Mouse (Mus musculus) adrenal gland (tissue): ENCODE measurements around the gene Top3a.

Experiments
- intact Hi-C: fragments of 180-260 bp; cut with DNase I; formaldehyde crosslinking; loops from one replicate; pipeline ENCODE4 v1.15.1; 2025

Top3a gene

DNA sequence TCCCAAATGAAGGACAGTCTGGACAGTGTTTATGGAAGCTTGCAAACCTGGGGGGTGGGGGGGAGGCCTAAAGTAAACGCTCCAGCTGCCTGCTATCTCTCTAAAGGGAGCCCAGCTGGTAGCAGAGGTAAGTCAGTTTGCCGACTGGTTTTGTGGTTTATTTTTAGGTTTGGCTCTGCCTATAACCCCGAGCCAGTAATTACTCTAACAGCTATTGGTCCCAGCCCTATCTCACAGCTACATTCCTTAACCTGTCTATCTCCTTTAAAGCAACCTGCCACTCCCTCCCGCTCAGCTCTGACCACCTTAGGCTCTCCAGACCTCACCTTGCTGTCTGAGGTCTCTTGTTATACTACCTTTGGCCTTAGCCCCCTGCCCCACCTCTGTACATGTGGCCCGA lies 57.9 kb downstream of the Top3a start:
- intact Hi-C loops: no loop called here

DNA sequence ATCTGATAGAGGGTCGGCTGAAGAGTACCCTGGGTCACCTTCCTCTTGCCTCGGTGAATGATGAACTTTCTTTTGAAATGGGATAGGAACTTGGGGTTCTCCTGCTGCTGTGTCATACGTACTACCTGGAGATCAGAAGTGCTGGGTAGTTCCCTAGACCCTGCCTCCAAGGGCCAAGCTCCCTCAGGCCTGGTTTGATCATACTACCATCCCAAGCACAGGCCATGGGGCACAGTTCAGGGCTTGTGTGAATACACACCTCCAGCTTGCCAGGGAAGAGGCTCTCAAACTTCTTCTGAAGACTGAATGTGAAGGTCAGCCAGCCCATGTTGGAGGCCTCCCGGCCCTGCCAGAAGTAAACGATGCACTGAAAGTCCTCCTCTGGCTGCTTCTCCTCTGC lies 61.3 kb downstream of the Top3a start:
- intact Hi-C loops: no loop called here

DNA sequence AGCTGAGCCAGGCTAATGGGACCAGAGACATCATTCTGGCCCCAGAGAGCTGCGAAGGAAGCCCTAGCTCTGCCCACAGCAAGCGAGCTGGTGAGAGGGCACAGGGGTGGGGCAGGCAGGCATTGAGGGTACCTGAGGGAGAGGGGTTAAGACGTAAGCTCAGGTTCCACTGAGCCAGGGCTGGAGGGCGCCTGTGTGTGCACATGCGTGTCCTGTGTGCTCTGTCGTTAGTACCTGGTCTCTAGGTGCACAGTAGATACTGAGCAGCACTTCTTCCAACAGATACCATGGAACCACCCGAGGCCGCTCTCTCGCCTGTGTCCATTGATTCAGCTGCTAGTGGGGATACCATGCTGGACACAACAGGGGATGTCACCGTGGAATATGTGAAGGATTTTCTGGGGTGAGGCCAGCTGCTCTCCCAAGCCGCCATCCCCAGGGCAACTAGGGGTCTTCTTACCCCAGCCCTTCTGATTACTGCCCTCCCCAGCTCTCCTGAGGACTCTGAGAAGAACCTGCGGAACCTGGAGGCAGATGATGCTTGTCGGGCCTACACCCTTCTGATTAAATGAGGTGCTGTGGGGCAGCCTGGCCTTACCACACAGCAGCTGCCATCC lies 64.4 kb downstream of the Top3a start:
- intact Hi-C loops: no loop called here

- intact Hi-C loops: no loop called here
Observed at GRCm38 (mm10) chr11:60712040-60712439, 65.1 kb downstream of the Top3a start.

GRCm38 (mm10) chr11:60711218-60711617 lies 65.9 kb downstream of the Top3a start:
- intact Hi-C loops: no loop called here

DNA sequence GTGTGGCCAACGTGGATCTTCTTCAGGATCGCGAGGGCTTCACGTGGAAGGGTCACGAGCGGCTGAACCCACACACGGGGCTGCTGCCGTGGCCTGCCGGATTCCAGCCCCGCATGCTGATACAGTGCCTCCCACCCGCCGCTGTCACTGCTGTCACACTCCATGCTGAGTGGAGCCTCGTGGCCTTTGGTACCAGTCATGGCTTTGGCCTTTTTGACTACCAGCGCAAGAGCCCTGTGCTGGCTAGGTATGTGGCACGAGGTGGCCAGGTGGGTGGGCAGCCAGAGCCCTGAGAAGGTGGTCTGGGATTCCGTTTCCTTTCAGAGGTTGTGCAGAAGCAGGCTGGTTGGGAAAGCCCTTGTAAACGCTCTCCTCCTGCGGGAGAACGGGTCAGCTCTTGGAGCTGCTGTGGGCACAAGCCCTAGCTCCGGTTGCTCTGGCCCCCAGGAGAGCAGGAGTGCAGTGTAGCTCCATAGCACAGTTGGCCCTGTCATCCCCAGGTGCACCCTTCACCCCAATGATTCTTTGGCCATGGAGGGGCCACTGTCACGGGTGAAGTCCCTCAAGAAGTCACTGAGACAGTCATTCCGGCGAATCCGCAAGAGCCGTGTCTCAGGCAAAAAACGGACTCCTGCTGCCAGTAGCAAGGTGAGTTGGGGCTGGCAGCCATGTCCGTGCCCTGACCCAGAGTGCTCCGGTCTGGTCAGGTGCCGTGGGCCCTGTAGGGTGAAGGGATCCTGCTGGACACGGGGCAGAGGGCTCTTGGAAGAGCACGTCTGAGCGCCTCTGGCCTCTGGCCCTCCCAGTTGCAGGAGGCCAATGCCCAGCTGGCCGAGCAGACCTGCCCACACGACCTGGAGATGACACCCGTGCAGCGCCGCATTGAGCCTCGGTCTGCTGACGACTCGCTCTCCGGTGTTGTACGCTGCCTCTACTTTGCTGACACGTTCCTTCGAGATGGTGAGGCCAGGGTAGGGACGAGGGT lies 67.4 kb downstream of the Top3a start:
- intact Hi-C loops: no loop called here

DNA sequence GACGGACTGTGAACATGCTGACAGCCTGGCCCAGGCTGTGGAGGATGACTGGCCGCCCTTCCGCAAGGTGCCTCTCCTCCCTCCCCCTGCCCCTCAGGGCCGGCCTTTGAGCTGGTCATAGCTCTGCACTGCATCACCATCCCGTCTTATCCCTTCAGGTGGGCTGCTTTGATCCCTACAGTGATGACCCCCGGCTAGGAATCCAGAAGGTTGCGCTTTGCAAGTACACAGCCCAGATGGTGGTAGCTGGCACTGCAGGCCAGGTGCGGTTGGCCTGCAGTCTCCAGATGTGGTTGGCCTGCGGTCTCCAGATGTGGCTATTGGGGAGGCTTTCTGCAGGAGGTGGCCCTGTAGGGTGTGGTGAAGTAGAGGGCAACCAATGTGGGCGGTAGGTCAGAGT lies 68.5 kb downstream of the Top3a start:
- intact Hi-C loops: no loop called here

DNA sequence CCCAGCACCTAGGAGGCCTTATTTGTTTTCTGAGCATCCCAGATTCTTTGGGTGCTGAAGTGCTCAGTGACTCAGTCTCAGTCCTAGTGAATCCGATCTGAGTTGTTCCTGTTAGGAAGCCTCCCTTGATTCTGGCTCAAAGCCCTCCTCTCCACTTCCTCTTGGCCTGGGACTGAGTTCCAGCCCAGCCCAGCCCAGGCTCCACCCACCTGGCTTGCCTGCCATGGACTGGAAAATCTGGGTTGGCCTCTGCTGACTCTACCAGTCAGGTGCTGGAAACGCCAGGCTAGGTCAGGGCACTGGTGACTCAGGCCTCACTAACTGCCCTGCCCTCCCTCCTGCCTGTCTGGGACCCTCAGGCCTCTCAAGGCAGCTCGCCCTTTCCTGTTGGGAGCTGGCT lies 69.5 kb downstream of the Top3a start:
- intact Hi-C loops: no loop called here

GRCm38 (mm10) chr11:60706696-60707480 lies 70.3 kb downstream of the Top3a start:
- intact Hi-C loops: no loop called here

GRCm38 (mm10) chr11:60706076-60706475 lies 71.1 kb downstream of the Top3a start:
- intact Hi-C loops: no loop called here

- intact Hi-C loops: no loop called here
Observed at GRCm38 (mm10) chr11:60705255-60705654, 71.9 kb downstream of the Top3a start.

- intact Hi-C loops: no loop called here
Observed at GRCm38 (mm10) chr11:60704023-60704880, 72.9 kb downstream of the Top3a start.

DNA sequence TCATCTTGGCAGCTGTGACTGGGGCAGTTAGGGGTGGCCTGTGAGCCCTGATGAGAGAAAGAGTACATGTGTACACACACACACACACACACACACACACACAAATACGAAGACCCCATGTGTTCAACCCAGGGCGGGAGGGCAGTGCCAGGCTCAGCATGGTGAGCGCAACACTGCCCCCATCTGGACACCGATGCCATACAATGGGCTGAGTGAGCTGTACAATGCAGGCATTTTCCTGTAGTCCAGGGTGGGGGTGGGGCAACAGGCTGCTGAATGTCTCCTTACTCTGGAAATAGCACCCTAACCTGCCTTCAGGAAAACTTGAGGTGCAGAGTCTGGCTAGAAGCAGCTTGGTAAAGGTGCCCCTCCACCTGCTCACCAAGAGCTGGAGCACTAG lies 74.0 kb downstream of the Top3a start:
- intact Hi-C loops: no loop called here

DNA sequence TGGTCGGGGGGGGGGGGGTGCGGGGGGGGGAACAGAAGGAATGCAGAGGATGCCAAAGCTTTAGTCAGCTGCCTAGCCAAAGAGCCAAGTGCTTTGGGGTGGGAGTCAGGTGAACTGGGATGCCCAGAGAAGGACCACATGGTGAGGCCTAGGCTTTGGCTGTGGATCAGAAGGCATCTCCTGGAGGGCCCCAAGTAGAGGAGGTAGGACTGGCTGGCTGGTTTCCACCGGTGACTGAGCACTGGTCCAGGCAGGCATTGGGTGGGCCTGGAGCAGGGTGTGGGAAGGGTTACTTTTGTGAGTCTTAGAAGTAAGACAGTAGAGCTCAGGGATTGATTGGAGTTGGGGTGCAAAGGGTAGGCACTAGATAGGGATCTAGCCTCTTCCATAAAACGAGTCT lies 75.6 kb downstream of the Top3a start:
- intact Hi-C loops: no loop called here

- intact Hi-C loops: no loop called here
Observed at GRCm38 (mm10) chr11:60700320-60701185, 76.6 kb downstream of the Top3a start.

DNA sequence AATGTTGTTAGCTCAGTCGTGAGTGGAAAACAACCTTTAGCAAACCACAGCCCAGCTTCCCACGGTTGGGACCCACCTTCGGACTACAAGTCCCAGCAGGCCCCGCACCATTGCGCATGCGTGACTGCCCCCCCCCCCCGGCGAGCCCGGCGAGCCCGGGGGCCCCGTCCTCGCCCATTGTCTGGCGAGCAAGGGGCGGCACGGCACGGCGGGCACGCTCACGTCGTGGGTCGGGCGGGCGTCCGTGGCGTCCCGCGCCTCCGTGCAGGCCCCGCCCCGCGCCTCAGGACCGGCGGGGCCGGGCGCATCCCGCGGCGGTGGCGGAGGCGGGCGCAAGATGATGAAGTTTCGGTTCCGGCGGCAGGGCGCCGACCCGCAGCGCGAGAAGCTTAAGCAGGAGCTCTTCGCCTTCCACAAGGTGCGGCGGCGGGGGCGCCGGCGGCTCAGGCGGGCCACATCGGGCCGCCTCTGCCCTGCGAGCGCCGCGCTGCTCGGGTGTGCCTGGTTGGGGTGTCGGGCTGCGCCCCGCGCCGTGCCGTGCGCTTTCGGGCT lies 77.6 kb downstream of the Top3a start, which contains the start of gene Llgl1:
Gene Llgl1, plus strand, starts transcription at position 200 of the 552 bp plus-strand sequence.
- intact Hi-C loops: loop anchor here (5.0 kb wide), 2 partner anchors 73 to 128 kb away; no protein-coding TSS in a partner anchor

GRCm38 (mm10) chr11:60698806-60699523 lies 78.2 kb downstream of the Top3a start:
- intact Hi-C loops: loop anchor here (5.0 kb wide), 2 partner anchors 73 to 128 kb away; no protein-coding TSS in a partner anchor

- intact Hi-C loops: loop anchor here (5.0 kb wide), 2 partner anchors 75 to 130 kb away; no protein-coding TSS in a partner anchor
Observed at GRCm38 (mm10) chr11:60697561-60697960, 79.6 kb downstream of the Top3a start.
